Mouse (Mus musculus) spleen, embryonic (tissue): ENCODE results near the gene Ino80b.

Experiments
- CTCF ChIA-PET: fragments of 350-600 bp; sonication (Branson Sonifier 250); formaldehyde crosslinking; loops from one replicate; lab custom pipeline; 2022; lab: Charles Lee

Gene Ino80b

DNA sequence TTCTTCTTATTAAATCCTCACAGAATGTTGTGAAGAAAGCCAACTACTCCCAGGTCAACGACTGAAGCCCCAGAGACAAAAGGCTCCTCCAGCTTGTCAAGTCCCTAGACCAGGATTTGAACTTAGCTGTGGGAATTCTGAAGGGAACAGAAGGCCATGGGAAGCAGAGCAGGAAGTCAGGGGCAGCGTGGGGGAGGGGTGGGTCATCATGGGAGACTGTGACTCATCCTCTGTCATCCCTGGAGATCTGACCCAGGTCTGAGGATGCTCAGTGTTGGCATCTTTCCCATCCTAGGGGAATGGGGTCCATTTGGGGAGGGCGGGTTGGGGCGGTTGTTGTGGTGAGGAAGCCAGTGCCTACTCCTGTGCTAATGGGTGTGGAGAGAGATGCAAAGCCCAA lies 16.4 kb upstream of the Ino80b start:
- CTCF ChIA-PET: no interaction called here

DNA sequence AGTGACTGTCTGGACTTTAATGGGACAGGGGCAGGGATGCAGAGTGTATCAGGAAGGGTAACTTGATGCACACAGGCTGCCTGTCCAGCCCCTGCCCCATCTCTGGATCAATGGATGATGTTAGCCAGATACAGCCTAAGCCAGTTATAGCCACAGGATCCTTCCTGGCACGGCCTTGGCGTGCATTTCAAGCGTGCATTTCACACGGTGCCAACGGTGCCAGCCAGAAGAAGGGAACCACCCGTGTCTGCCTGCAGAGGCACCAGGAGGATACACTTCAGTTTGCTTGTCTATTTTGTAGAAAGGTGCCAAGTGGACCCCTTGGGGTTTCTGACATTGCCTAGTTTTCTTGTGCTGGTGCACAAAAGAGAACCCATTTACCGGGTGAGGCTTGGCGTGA lies 14.8 kb upstream of the Ino80b start:
- CTCF ChIA-PET: no interaction called here

DNA sequence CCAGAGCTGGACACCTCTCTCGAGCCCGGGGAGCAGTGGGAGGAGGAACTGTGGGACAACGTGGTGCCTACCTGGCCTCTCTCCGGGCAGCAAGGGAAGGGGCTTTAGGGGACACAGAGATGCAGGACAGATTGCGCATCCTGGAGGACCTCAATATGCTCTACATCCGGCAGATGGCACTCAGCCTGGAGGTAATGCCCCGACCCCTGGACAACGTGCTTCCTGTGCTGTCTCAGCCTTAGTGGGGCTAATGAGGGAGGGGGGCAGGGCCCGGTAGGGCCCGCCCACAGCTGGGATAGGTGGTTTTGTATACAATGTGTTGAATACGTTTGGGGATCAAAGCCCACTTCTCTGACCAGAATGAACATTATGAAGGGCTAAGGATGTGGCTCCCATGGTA lies 12.8 kb upstream of the Ino80b start:
- CTCF ChIA-PET: no interaction called here

DNA sequence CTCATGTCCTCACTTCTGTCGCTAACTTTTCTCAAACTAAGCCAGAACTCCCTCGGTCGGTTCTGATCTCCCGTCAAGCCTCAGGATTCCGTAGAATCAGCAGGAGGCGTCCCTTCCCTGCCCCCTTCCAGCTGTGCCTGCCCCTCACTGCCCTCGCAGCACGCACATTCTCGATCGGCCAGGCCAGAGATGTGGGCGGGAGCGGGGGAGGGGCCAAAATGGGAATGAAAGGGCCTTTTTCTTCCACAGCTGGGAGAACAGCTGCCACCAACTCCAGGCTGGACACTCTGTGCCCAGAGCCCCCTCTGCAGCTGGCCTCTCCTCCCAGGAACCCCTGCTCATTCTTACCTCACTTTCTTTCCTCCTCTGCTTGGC lies 12.3 kb upstream of the Ino80b start:
- CTCF ChIA-PET: no interaction called here

DNA sequence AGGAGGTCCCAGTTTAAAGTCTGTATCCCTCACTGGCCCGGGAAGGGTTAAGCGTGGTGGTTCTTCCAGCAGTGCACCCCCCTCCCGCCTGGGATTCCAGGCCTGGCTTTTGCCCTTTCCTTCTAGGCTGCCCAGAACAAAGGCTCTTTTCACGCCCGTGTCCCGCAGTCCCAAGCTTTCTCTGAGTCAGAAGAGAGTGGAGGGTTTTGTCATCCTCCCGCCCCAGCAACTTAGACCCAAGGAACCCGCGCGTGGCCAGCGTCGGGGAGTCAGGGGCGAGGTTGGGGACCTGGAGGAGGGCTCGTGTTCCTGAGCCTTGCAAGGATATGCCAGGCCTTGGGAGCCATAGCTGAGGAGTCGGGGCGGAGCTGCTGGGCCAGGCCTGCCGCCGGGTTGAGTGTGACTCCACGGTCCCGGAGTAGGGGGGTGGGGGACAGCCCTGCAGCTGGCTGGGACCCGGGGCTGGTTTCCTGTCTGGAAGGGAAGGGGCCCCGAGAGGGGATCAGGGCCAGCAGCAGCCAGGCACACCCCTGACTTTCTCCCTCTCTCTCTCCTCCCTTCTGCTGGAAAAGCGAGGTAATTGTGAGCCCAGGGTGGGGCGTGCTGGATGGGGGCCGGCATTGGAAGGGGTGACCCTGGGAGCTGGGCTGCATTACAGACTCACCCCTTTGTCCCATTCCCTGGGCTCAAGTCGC lies 11.8 kb upstream of the Ino80b start:
- CTCF ChIA-PET: no interaction called here

DNA sequence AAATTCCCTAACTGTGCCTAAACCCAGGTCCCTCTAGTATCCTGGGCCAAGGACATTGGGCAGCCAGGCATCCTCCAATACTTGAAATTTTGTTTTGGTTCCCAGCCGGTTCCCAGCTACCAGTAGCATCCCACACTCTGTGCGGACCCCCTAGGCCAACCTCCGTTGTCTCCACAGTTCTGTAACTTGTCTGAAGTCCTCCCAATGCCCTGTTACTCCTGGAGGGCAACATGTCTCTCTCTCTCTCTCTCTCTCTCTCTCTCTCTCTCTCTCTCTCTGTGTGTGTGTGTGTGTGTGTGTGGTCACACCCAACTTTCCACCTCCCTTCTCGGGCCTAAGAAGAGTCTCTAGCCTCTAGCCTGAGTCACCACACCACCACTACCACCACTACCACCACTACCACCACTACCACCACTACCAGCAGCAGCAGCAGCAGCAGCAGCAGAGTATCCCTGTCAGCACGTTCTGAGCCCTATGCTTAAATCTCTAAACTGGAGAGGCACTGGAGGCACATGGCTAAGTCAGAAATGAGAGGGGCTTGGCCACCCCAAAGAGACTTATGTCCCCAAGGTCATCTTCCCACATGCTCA lies 11.2 kb upstream of the Ino80b start:
- CTCF ChIA-PET: no interaction called here

DNA sequence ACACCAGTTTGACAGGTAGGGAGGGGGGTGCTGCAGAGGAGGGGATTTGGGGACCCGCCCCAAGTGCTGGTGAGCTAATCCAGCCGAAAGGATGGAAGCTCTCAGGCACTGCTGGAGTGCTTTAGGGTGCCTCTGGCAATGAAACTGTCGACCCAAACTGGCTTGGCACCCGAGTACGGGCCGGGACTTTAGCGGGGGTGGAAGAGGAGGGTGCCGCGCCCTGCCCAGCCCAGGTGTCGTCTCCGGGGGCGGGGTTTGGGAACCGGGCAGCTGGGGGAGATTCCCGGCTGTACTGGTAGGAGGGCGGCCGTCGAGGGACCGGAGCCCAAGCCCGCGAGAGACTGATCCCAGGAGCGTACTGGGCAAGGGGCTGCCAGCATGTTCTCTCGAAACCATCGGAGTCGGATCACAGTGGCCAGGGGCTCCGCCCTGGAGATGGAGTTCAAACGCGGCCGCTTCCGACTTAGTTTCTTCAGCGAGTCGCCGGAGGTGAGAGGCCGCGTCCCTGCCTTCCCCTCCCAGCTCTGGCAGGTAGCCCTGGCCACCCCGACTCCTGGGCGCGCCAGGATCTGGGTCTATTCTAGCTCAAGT lies 10.4 kb upstream of the Ino80b start:
- CTCF ChIA-PET: interaction anchor here (0.5 to 0.8 kb wide), 2 partner anchors 23 to 130 kb away, joined by 3 to 14 read pairs; no protein-coding TSS in a partner anchor

DNA sequence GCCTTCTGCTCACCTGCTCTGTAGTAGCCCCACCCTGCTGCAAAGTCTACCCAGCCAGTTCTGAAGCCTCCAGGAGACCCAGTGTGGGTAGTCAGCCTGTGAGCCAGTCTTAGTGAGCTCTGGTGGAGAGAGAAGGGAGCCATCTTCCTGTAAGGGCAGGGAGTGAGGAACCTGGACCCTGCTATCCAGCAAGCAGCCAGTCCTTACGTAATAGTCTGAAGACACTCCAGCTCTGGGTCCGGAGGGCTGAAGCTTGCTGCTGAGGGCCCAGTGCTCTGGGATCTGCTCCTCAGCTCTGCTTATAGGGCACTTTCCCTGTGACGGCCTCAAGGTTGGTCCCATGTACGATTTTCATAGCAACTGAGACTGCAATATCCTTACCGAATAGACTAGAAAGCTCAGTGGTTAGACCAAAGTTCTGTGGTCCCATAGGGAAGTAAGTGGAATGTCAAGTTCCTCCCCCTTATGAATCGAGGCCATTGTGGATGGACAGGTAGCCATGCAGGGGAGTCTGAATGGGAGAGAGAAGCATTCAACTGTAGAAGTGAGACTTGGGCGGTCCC lies 9.8 kb upstream of the Ino80b start, which contains the start of gene Rtkn:
TSS of gene Rtkn (plus strand) at position 513 of the 563 bp plus-strand sequence.
- CTCF ChIA-PET: interaction anchor here (0.5 to 0.8 kb wide), 2 partner anchors 24 to 129 kb away, joined by 3 to 14 read pairs; no protein-coding TSS in a partner anchor

DNA sequence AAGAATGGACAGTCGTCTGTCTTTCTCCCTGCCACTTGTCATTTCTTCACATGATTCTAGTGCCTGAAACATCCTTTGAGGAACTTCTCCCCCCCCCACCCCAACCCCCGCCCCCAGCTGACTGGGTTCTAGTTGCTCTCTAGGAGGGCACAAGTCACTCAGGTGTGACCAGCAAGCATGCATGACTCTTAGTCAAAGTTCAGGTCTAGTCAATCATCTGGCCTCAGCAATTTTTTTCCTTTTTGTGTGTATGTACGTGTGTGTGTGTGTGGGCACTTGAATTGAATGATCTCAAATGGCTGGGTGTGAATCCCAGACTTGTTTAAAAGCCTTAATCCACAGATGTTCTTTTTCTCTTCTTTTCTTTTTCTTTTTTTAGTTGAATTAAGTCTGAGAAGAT lies 9.0 kb upstream of the Ino80b start:
- CTCF ChIA-PET: interaction anchor here (0.7 kb wide), 1 partner anchor 192 kb away, joined by 4 read pairs; no protein-coding TSS in a partner anchor

DNA sequence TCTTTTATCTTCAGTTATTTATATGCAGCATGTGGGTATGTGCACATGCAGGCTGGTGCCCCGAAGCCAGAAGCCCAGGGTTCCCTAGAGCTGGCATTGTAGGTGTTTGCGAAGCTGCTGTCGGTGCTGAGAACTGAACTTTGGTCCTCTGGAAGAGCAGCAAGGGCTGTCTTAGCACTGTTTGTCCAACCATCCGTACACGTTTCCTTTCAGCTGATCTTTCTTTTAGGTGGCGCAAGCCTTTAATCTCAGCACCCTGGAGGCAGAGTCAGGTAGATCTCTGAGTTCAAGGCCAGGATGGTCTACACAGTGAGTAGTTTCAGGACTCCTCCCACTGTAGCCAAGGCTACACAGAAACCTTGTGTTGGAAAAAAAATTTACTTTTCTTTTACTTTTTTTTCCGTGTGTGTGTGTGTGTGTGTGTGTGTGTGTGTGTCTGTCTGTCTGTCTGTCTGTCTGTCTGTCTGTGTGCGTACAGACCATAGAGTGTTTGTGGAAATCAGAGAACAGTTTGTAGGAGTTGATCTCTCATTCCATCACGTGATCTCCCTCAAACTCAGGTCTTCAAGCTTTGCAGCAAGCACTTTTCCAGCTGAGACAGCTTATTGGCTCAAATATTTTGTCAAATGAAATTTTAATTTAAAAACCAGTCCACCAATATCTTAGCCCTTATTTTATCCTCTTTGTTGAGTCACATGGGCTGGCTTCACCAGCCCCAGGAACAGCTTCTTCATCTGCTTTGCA lies 7.1 kb upstream of the Ino80b start:
- CTCF ChIA-PET: interaction anchor here (0.7 kb wide), 2 partner anchors 9 to 228 kb away, joined by 3 to 6 read pairs; no protein-coding TSS in a partner anchor

DNA sequence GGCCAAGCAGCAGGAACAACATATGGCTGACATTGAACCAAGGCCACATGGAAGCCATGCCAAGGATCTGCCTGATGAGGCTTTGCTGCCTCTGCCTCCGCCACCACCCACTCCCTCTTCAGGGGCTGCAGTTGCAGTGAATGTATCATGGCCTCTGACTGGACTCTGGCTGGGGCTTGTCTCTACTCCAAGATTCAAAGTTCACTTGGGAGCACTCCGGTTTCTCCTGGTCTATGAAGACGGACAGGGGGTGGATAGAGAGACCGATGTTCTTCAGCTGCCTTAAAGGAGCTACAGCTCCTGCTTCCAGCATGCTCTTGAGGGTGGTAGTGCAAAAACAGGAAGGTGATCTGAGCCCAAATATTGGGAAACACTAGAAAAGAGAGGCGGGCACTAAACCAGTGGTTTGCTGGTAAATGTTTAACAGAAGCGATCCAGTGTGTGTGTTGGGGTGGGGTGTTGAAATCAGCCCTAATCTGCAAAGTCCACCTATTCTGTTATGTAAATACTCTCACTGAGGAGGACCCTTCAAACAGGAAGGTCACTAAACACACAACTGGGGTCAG lies 6.3 kb upstream of the Ino80b start:
- CTCF ChIA-PET: no interaction called here

DNA sequence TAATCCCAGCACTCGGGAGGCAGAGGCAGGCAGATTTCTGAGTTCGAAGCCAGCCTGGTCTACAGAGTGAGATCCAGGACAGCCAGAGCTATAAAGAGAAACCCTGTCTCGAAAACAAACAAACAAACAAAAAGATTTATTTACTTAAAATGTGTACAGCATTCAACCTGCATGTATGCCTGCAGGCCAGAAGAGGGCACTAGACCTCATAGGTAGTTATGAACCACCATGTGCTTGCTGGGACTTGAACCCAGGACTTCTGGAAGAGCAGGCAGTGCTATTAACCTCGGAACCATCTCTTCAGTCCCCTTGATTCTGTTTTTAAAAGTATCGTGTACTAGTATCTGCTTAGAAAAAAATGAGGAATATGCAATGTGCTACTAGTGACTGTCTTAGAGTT lies 2.2 kb upstream of the Ino80b start:
- CTCF ChIA-PET: no interaction called here

DNA sequence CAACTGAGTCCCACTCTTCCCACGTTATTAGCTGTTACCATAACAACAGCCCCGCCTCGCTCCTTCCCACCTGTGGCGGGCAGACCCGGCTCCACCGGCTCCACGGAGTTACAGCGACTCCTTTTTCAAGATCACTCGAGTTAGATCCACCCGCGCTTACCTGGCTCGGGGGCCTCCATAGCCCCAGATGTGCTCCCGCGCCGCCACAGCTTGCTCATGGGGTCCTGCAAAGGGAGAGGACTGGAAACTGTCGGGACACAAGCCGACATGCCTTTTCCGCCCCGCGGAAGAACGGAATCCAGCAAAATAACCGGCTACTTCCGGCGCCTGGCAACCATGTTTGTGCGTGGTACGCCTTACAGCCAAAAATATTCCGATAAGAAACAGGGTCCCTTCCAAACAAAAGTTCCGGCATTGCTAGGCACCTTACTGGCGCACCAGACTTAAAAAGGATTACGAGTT lies 349 bp downstream of the Ino80b start:
- CTCF ChIA-PET: interaction anchor here (0.7 kb wide), 1 partner anchor 110 kb away, joined by 3 read pairs; no protein-coding TSS in a partner anchor

DNA sequence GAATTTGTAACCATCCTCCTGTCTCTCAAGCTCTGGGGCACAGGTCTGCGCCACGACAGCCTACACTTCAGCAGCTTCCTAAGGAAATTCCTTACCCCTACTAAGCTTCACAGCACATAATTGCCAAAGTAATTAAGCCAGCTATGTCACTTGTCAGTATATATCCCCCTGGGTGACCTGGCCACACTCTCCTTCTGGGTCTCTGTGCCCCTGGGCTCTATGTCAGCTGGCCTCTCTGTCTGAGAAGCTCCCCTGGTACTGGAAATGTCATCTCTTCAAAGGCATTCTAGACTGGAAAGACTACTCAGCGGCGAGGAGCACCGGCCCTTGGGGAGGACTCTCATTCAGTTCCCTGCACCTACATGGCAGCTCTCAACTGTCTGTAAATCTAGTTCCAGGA lies 2.3 kb downstream of the Ino80b start:
- CTCF ChIA-PET: interaction anchor here (0.5 to 0.7 kb wide), 3 partner anchors 10 to 71 kb away, joined by 3 read pairs; no protein-coding TSS in a partner anchor

DNA sequence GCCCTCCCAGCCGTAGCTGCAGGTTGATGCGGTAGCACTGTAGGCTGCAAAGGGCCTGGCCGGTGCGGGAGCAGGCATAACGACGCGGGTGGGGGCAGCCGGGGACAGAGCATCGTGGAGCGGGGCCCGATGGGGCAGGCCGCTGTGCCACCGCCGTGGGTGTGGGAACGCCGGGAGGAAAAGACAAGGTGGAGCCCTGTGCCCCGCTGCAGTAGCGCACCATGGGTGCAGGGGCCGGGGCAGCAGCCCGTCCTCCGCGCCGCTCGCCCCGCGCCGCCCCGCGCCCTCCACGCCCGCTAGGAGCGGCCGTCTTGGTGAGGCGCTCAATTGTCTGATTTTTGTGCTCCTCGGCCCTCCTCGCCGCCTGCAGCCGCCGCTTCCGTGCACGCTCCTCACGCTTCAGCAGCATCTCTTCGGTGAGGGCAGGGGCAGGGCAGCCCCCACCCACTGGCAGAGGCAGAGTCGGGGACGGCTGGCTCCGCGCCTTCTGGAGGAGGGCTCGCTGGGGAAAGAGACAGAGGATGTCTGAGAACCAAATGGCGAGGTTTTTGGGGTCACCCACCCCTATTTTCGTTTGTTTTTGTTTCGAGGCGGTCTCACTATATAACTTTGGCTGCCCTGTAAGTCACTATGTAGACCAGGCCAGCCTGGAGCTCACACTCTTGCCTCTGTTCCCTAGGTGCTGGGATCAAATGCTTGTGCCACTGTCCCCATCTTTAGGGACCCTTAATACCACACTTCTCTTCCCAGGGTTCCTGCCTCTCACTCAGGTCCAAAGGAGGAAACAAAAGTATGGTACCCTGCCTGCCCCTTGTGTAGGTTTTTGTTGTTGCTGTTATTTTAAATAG lies 3.1 kb downstream of the Ino80b start:
- CTCF ChIA-PET: no interaction called here

DNA sequence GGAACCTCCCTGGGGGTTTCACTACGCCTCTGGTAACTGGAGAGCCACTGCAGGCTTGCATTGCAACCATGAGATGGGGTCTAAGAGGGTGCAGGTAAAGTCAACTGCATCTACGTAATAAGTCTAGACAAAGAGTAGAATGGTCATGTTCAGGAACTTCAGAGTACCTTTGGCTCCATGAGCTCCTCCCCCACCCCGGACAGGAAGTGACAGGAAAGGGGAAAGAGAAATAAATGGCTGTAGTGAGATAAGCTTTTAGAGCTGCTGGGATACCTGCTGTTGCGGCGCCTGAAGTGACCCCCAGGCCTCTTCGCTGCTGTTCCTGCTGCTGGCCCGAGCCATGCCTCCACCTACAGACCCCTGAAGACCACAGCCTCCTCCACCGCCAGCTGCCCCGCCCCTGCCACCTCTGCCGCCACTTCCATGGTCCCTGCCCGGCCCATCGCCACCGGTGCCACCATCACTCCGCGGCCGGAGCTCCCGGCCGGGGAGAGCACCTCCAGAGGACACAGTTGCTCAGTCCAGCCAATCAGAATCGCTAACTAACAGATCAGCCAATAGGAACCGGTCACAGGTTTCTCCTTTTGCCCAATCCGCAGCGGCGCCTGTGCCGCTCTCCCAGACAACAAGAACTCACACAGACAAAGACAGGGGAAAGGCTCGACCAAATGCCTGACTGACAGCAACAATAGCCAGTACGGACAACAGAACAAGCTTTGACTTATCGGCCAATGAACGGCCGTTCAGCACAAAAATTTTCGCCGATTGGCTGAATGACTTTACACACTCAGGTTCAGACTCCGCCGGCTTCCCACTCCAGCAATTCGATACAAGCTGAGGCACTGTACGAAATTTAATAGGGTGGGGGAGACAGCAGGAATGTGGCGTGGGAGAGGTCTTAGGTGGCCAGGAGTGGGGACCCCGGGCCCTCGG lies 4.0 kb downstream of the Ino80b start, which contains the start of gene Wbp1:
TSS of gene Wbp1 (minus strand) at position 630 of the 933 bp plus-strand sequence.
- CTCF ChIA-PET: interaction anchor here (0.5 to 1.1 kb wide), 4 partner anchors 71 to 712 kb away, joined by 3 read pairs; no protein-coding TSS in a partner anchor

DNA sequence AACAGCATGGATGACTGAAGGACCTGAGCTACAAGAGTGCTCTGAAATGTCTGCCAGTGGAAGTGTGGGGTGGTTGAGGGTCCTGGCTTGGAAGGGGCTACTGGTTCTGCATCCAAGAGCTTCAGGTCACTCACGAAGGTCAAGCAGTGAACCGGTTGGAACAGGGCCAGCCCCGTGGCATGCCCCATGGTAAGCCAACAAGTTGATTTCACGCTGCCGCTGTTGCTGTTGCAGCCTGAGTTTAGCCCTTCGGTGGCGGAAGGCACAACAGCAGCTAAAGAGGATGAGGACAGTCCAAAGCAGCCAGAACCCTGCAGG lies 5.5 kb downstream of the Ino80b start:
- CTCF ChIA-PET: interaction anchor here (1.0 kb wide), 1 partner anchor 17 kb away, joined by 3 read pairs; no protein-coding TSS in a partner anchor

DNA sequence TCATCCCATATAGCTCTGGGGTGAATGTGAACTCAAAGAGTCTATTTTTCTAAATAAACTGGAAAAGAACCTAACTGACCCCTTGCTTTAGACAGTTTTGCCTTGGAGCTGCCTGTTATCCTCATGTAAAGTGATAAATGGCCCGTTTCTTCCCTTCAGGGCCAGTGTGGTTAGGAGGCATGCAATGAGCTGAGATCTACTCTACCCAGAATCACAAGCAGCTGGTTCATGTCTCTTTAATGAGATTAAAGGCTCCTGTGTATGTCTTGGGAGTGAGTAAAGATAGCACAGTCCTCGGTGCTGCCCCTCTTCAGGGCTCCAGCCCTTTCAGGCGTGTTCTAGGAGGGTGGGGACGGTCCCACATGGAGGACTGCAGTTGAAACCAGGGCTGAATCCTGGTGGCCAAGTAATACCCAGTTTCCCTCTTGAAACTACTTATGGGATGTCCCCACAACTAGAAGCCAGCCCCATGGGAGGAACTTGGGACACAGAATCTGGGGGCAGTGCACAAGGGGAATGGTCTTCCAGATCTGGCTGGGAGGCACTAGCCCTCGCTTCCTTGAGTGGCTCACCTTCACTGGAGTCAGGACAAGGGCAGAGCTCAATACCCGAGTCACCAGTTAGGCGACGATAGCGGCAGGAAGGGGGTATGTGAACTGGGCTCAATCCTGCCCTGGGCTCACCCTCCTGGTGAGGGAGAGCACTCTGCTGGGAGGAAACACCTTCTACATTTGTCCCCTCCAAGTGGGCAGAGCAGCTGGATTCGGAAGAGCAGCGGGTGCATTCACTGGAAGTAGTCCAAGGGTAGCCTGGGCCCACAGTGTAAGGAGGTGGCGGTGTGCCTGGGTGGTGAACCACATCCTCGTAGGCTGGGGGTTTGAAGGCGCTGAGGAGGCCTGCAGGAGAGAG lies 6.2 kb downstream of the Ino80b start:
- CTCF ChIA-PET: interaction anchor here (0.9 kb wide), 1 partner anchor 11 kb away, joined by 3 read pairs; the partner anchor contains the start of gene Mrpl53
